ENCODE assay signal across 27 mouse cellular contexts in the genomic region with DNA sequence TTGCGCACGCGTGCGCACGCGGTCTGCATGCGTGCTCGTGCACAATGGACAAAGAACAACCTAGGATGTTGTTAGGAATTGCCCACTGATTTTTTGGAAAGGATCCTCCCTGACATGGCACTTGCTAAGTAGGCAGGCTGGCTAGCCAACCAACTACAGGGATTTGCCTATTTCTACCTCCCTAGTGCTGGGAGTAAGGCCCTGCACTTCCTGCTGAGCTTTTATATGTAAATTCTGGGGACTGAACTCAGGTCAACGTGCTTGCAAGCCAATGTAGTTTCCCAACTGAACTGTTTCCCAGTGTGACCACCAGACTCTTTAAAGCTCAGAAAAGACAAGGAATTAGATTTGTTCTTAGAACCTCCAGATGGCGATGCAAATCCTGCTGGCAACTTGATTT. TPM values are rescaled to one million over a fixed set of nuclear protein-coding genes. Genes with fewer than 3 reads are reported as not detected.
DNase-seq lines count a peak whose midpoint lies in the region; ATAC-seq and TF ChIP-seq lines count a peak whose summit lies in the region.
"Had no signal": no experiment of that assay in that cellular context is flagged by ENCODE, and none has a peak within 500 bp of the region (broad histone marks: within the 10 kb centered on the region; RNA-seq: fewer than 3 reads in every experiment).

No protein-coding gene starts in this region.

- H3K27ac ChIP-seq in forebrain, embryonic 11.5 days (ENCODE audit: low read depth, low read length) = no peak overlapping the region
- H3K27ac ChIP-seq in forebrain, embryonic 10.5 days = no peak overlapping the region
- H3K27ac ChIP-seq in intestine, postnatal 0 days (ENCODE audit: low read depth, low read length) = no peak overlapping the region
- H3K27ac ChIP-seq in intestine, embryonic 16.5 days (ENCODE audit: low read length) = no peak overlapping the region
- H3K27ac ChIP-seq in limb, embryonic 10.5 days = no peak overlapping the region
- H3K27ac ChIP-seq: embryonic facial prominence, embryonic 13.5 days; hindbrain, embryonic 13.5 days; limb, embryonic 12.5 days; liver, embryonic 15.5 days; lung, embryonic 15.5 days; midbrain, embryonic 12.5 days; stomach, embryonic 15.5 days had no signal

- no peak overlapping the region for H3K9ac ChIP-seq in forebrain, embryonic 11.5 days (ENCODE audit: low read length)
- H3K9ac ChIP-seq in intestine, postnatal 0 days (ENCODE audit: low read depth, low read length) = no peak overlapping the region
- H3K9ac ChIP-seq in intestine, embryonic 16.5 days (ENCODE audit: low read depth, low read length) = no peak overlapping the region
- H3K9ac ChIP-seq: embryonic facial prominence, embryonic 13.5 days; hindbrain, embryonic 13.5 days; limb, embryonic 12.5 days; liver, embryonic 15.5 days; lung, embryonic 15.5 days; midbrain, embryonic 12.5 days; stomach, embryonic 15.5 days had no signal

- H3K27me3 ChIP-seq in forebrain, embryonic 11.5 days (ENCODE audit: control insufficient read depth, insufficient read depth, low read length) = no peaks in the 10 kb centered on the region
- H3K27me3 ChIP-seq in forebrain, embryonic 10.5 days (ENCODE audit: poor library complexity, severe bottlenecking) = no peaks in the 10 kb centered on the region
- H3K27me3 ChIP-seq in intestine, postnatal 0 days (replicated peaks; ENCODE audit: control insufficient read depth, insufficient read depth, low read length) = no peaks in the 10 kb centered on the region
- H3K27me3 ChIP-seq in intestine, embryonic 16.5 days (replicated peaks; ENCODE audit: control insufficient read depth, insufficient read depth, low read length) = no peaks in the 10 kb centered on the region
- H3K27me3 ChIP-seq in E14TG2a.4 (ENCODE audit: insufficient read depth, low read length) = no peaks in the 10 kb centered on the region
- no peaks in the 10 kb centered on the region for H3K27me3 ChIP-seq in limb, embryonic 10.5 days (ENCODE audit: low read depth, poor library complexity, severe bottlenecking)
- H3K27me3 ChIP-seq: CH12.LX; embryonic facial prominence, embryonic 13.5 days; hindbrain, embryonic 13.5 days; limb, embryonic 12.5 days; liver, embryonic 15.5 days; lung, embryonic 15.5 days; midbrain, embryonic 12.5 days; stomach, embryonic 15.5 days had no signal

- H3K4me3 ChIP-seq in forebrain, embryonic 11.5 days (ENCODE audit: low read depth, low read length) = no peak overlapping the region
- no peak overlapping the region; the same call in 1 of the 2 replicates for H3K4me3 ChIP-seq in forebrain, embryonic 10.5 days
- no peak overlapping the region for H3K4me3 ChIP-seq in intestine, postnatal 0 days (ENCODE audit: low read depth, low read length)
- H3K4me3 ChIP-seq in intestine, embryonic 16.5 days (ENCODE audit: low read length) = no peak overlapping the region
- H3K4me3 ChIP-seq in E14TG2a.4 (replicated peaks; ENCODE audit: low read length) = peak overlapping the region; percentile 30
- no peak overlapping the region for H3K4me3 ChIP-seq in limb, embryonic 10.5 days
- H3K4me3 ChIP-seq: embryonic facial prominence, embryonic 13.5 days; hindbrain, embryonic 13.5 days; limb, embryonic 12.5 days; liver, embryonic 15.5 days; lung, embryonic 15.5 days; midbrain, embryonic 12.5 days; stomach, embryonic 15.5 days had no signal

- H3K4me1 ChIP-seq in forebrain, embryonic 11.5 days (replicated peaks; ENCODE audit: control insufficient read depth, insufficient read depth, low read length) = peaks cover 8% of the 10 kb centered on the region
- H3K4me1 ChIP-seq in forebrain, embryonic 10.5 days = peaks cover 24% of the 10 kb centered on the region
- H3K4me1 ChIP-seq in intestine, postnatal 0 days (replicated peaks; ENCODE audit: control insufficient read depth, insufficient read depth, low read length) = no peaks in the 10 kb centered on the region
- peaks cover 14% of the 10 kb centered on the region for H3K4me1 ChIP-seq in intestine, embryonic 16.5 days (ENCODE audit: control insufficient read depth, insufficient read depth, low read length)
- H3K4me1 ChIP-seq in E14TG2a.4 (replicated peaks; ENCODE audit: low read depth, low read length) = peaks cover 74% of the 10 kb centered on the region
- peaks cover 4% of the 10 kb centered on the region; the same call in 1 of the 2 replicates for H3K4me1 ChIP-seq in limb, embryonic 10.5 days

- 41% methylated on average over 10 of the region's 10 CpGs for WGBS in forebrain, embryonic 11.5 days
- 47% methylated on average over 10 of the region's 10 CpGs for WGBS in forebrain, embryonic 10.5 days
- whole genome bisulfite sequencing in intestine, postnatal 0 days = 76% methylated on average over 10 of the region's 10 CpGs
- WGBS in intestine, embryonic 16.5 days = 75% methylated on average over 10 of the region's 10 CpGs
- 68% methylated on average over 10 of the region's 10 CpGs for WGBS in limb, embryonic 10.5 days

- TF ChIP-seq CTCF in intestine, postnatal 0 days (IDR thresholded peaks at IDR 0.05; ENCODE audit: low read depth) = peak; percentile 12; the same call in 1 of the 2 replicates
- TF ChIP-seq CTCF in E14TG2a.4 (conservative IDR thresholded peaks at IDR 0.05; ENCODE audit: low read length) = no peak

- DNase-seq in forebrain, embryonic 11.5 days (ENCODE audit: low spot score) = peak; percentile 37
- DNase-seq in forebrain, embryonic 10.5 days (ENCODE audit: extremely low spot score, low spot score) = no peak
- DNase-seq in ZHBTc4 (ENCODE audit: low read depth, low spot score) = peak; percentile 87
- DNase-seq in gastrocnemius, postnatal 4 days (ENCODE audit: low spot score in 2 of 2) = no peak
- DNase-seq in limb, embryonic 10.5 days (ENCODE audit: low spot score) = no peak
- DNase-seq: adrenal gland, postnatal 10 days; cerebellum, adult 11-12 months; cerebellum, adult 9-11 months; gastrocnemius, postnatal 14 days; heart, adult 18-20 months; heart, postnatal 4 days; kidney, adult 2 months; retina, postnatal 1 day; right cerebral cortex, postnatal 14 days had no signal

- no peaks in the 10 kb centered on the region; the same call in 1 of the 2 replicates for H3K36me3 ChIP-seq in forebrain, embryonic 11.5 days (ENCODE audit: control insufficient read depth, insufficient read depth, low read length)
- H3K36me3 ChIP-seq in forebrain, embryonic 10.5 days (replicated peaks) = peaks cover 38% of the 10 kb centered on the region
- H3K36me3 ChIP-seq in intestine, postnatal 0 days (ENCODE audit: control insufficient read depth, insufficient read depth) = peaks cover 7% of the 10 kb centered on the region; the same call in 1 of the 2 replicates
- H3K36me3 ChIP-seq in intestine, embryonic 16.5 days (ENCODE audit: control insufficient read depth, insufficient read depth, low read length) = no peaks in the 10 kb centered on the region
- peaks cover 30% of the 10 kb centered on the region for H3K36me3 ChIP-seq in E14TG2a.4 (ENCODE audit: insufficient read depth, low read length)
- H3K36me3 ChIP-seq in limb, embryonic 10.5 days = peaks cover 36% of the 10 kb centered on the region

- no peaks in the 10 kb centered on the region for H3K9me3 ChIP-seq in forebrain, embryonic 11.5 days (ENCODE audit: control insufficient read depth, low read length)
- no peaks in the 10 kb centered on the region for H3K9me3 ChIP-seq in forebrain, embryonic 10.5 days
- no peaks in the 10 kb centered on the region for H3K9me3 ChIP-seq in intestine, postnatal 0 days (ENCODE audit: control insufficient read depth)
- H3K9me3 ChIP-seq in intestine, embryonic 16.5 days (ENCODE audit: control insufficient read depth, low read length) = no peaks in the 10 kb centered on the region
- no peaks in the 10 kb centered on the region for H3K9me3 ChIP-seq in E14TG2a.4 (ENCODE audit: low read length)
- no peaks in the 10 kb centered on the region for H3K9me3 ChIP-seq in limb, embryonic 10.5 days (replicated peaks)
- H3K9me3 ChIP-seq: embryonic facial prominence, embryonic 13.5 days; hindbrain, embryonic 13.5 days; limb, embryonic 12.5 days; liver, embryonic 15.5 days; lung, embryonic 15.5 days; midbrain, embryonic 12.5 days; stomach, embryonic 15.5 days had no signal

- ATAC-seq in forebrain, embryonic 11.5 days (replicated peaks; ENCODE audit: low FRiP score) = no peak
- ATAC-seq in intestine, postnatal 0 days = no peak
- no peak for ATAC-seq in intestine, embryonic 16.5 days
- ATAC-seq: inflammation-experienced regulatory T-cells, adult 6 months had no signal

- no peak overlapping the region for H3K4me2 ChIP-seq in forebrain, embryonic 11.5 days (ENCODE audit: low read depth, low read length, severe bottlenecking)
- no peak overlapping the region for H3K4me2 ChIP-seq in intestine, postnatal 0 days (replicated peaks; ENCODE audit: low read depth)
- no peak overlapping the region for H3K4me2 ChIP-seq in intestine, embryonic 16.5 days (ENCODE audit: low read depth, low read length)
- H3K4me2 ChIP-seq: embryonic facial prominence, embryonic 13.5 days; heart, embryonic 11.5 days; hindbrain, embryonic 13.5 days; limb, embryonic 12.5 days; liver, embryonic 15.5 days; lung, embryonic 15.5 days; midbrain, embryonic 12.5 days; stomach, embryonic 15.5 days had no signal

RNA-seq across cellular contexts. Expression of a gene that starts 13.3 kb away (rescaled TPM):
- 86.1 and 90.8 TPM in 2 replicates for polyA plus RNA-seq in forebrain, embryonic 11.5 days (2014; fragmentation: Nextera tagmentation; extraction: Ambion mirVana)
- polyA plus RNA-seq in forebrain, embryonic 10.5 days (2016; fragmentation: Nextera tagmentation; extraction: Ambion mirVana) = 75.3 and 82.2 TPM in 2 replicates
- polyA plus RNA-seq in intestine, postnatal 0 days (2015; fragmentation: Nextera tagmentation; extraction: Ambion mirVana) = 25.0 and 26.5 TPM in 2 replicates
- polyA plus RNA-seq in intestine, embryonic 16.5 days (2015; fragmentation: Nextera tagmentation; extraction: Ambion mirVana) = 35.3 and 40.2 TPM in 2 replicates
- total RNA-seq in gastrocnemius, postnatal 4 days (2021) = 10 to 100 TPM; 36.2 to 38.6 TPM
- polyA plus RNA-seq in limb, embryonic 10.5 days (2016; fragmentation: Nextera tagmentation; extraction: Ambion mirVana) = 76.7 and 78.1 TPM in 2 replicates

RNA-seq across cellular contexts. Expression of a gene that starts 17.7 kb away (rescaled TPM):
- polyA plus RNA-seq in forebrain, embryonic 11.5 days (2014; fragmentation: Nextera tagmentation; extraction: Ambion mirVana) = 44.5 and 45.3 TPM in 2 replicates
- polyA plus RNA-seq in forebrain, embryonic 10.5 days (2016; fragmentation: Nextera tagmentation; extraction: Ambion mirVana) = 40.4 and 40.7 TPM in 2 replicates
- polyA plus RNA-seq in intestine, postnatal 0 days (2015; fragmentation: Nextera tagmentation; extraction: Ambion mirVana) = 15.3 and 17.2 TPM in 2 replicates
- 28.9 and 29.7 TPM in 2 replicates for polyA plus RNA-seq in intestine, embryonic 16.5 days (2015; fragmentation: Nextera tagmentation; extraction: Ambion mirVana)
- 10 to 100 TPM; 33.1 to 37.2 TPM for total RNA-seq in gastrocnemius, postnatal 4 days (2021)
- polyA plus RNA-seq in limb, embryonic 10.5 days (2016; fragmentation: Nextera tagmentation; extraction: Ambion mirVana) = 37.1 and 39.1 TPM in 2 replicates

Comparison
In these comparisons a context has a peak if more than half of its experiments do, and no peak if none do; other contexts are left out.
1. DNase-seq: peak in forebrain, embryonic 11.5 days (single experiment) and ZHBTc4 (single experiment); none in forebrain, embryonic 10.5 days (single experiment), gastrocnemius, postnatal 4 days (0 of 2) and limb, embryonic 10.5 days (single experiment).